Mouse (Mus musculus): ENCODE results near the gene Duoxa2.

GRCm38 (mm10) chr2:122284091-122284490 is 14.6 kb upstream of the Duoxa2 start:
- TF ChIP-seq CTCF (IDR thresholded peaks at IDR 0.05; ENCODE audit: low read depth, low read length) (no peak), POLR2A (IDR thresholded peaks at IDR 0.05; ENCODE audit: insufficient read depth, low read length) (no peak), EP300 (IDR thresholded peaks at IDR 0.05; ENCODE audit: insufficient read depth, low read depth, low read length) (no peak)

Data from ES-Bruce4 (cell line).